Mouse (Mus musculus): ENCODE results near the gene Cldn22. TPM values are rescaled to one million over a fixed set of nuclear protein-coding genes. Genes with fewer than 3 reads are reported as not detected.

Gene Cldn22
- polyA plus RNA-seq (2012; rRNA removed; ENCODE audit: low replicate concordance) = 0.43 and 1.4 TPM in 2 replicates

GRCm38 (mm10) chr8:47824182-47824581 lies at the start of gene Cldn22:
TSS of gene Cldn22 (plus strand) at chr8:47824482.

GRCm38 (mm10) chr8:47821843-47822242 lies 2.4 kb upstream of the Cldn22 start, which contains the start of gene Cldn24:
TSS of gene Cldn24 (plus strand) at chr8:47822143.

Other genes with a start within 250 kb of the Cldn22 start
- gene Ing2, start 148.9 kb upstream of the Cldn22 start, polyA plus RNA-seq (2012; rRNA removed; ENCODE audit: low replicate concordance) = 1.2 and 2.3 TPM in 2 replicates
- 17.9 and 25.5 TPM in 2 replicates for gene Cdkn2aip, start 110.5 kb upstream of the Cldn22 start, polyA plus RNA-seq (2012; rRNA removed; ENCODE audit: low replicate concordance)
- not detected in 2 replicates for gene Cldn24, start 2.3 kb upstream of the Cldn22 start, polyA plus RNA-seq (2012; rRNA removed; ENCODE audit: low replicate concordance)
- gene Wwc2, start 166.4 kb downstream of the Cldn22 start, polyA plus RNA-seq (2012; rRNA removed; ENCODE audit: low replicate concordance) = 1.1 and 1.9 TPM in 2 replicates